Mouse (Mus musculus): ENCODE results near the gene Lsm10.

Gene Lsm10

DNA sequence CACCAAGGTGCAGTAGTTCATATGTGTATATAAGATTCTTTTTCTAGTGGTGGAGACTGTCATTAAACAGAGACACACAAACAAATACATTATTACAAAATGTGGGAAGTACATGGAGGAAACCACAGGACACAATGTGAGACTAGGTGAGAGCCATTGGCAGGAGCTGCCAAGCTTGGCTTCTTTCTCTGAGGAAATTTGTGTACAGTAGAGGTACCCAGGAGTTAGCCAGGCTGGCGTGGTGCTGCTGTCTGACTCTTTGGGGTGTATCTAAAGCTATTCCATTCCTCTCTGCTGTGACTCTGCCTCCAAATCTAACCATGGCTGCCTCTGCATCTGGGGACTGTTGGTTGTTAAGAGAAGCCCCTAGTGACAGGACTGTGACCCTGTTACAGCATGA, 22.6 kb downstream of the Lsm10 start:
- no peak for DNase-seq (ENCODE audit: low spot score)

DNA sequence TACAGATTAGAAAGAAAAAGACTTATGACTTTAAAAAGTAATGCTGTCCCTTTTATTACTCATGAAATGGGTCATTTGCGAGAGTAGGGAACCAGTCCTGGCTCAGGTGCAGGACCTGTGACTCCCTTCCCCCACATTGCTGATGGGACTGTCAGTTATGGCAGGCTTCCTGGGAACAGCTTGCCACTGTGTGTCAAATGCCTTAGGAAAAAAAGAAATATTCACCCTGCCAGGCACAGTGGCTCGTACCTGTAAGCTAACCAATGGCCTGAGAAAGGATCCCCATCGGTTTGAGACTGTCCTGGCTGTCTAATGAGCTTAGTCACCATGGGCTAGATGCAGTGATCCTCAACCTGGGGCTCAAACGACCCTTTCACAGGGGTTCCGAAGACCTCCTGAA, 23.6 kb downstream of the Lsm10 start:
- no peak for DNase-seq (ENCODE audit: low spot score)

DNA sequence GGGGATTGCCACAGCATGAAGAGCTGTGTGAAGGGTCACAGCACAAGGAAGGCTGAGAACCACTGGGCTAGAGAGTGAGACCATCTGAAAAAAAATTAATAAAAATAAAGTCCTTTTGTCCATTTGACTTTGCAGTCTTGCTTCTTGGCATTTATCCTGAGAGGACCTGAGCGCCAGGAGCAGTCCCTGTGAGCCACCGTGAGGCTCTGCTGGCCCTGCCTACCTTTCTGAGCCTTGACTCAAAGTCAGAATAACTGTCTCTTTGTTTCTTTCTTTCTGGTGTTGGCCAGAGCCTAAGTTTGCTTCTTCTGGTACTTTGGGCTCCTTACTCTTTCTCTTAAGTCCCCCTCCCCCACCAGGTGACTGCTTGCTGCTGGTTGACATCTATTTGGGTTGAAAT, 24.1 kb downstream of the Lsm10 start:
- no peak for DNase-seq (ENCODE audit: low spot score)

DNA sequence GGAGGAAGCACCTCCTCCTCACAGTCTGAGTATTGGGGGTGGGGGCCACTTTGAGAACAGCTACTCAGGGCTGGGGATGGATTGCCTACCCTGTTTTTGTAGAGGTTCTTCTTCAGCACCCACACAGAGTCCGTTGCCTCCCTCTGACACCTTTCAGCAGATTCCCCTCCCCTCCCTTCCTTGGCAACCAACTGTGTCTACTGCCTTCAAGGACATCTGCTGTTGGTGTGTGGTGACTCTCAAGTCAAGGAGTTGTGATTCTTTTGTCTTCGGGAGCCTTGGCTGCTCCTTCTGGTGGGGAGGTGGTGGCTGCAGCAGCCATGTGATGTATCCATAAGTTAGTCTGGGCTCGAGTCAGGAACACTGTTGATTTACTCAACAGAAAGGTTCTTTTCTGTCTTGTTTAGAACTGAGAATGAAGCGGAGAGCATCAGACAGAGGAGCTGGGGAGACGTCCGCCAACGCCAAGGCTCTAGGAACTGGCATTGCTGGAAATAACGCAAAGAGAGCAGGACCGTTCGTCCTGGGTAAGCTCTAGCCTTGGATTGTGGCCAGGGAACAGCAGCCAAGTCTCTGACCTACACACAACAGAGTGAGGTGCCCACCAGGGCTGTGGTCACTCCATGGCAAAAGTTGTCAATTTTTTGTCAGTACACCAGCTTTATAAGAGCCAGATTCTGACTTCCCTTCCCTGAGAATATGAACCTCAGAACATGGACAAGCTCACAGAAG, 27.1 kb downstream of the Lsm10 start:
- DNase-seq (ENCODE audit: low spot score) = no peak

DNA sequence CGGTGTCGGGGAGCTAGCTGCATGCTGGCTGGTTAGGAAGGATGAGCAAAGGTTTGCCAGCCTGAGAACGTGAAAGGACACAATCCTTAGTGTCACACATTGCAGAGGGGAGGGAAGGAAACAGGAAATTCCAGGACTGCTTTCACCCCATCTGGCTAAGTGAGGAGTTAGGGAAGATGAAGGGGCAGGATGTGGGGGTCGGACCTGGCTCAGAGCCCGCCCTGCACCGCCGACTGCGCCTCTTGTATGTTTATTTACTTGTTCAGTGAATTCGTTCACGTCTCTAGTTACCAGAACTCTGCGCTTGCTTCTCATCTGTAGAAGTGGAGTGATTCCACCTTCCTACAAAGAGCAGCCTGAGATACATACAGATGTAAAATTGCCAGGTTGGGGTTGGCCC, 34.1 kb downstream of the Lsm10 start:
- DNase-seq (ENCODE audit: low spot score) = no peak

DNA sequence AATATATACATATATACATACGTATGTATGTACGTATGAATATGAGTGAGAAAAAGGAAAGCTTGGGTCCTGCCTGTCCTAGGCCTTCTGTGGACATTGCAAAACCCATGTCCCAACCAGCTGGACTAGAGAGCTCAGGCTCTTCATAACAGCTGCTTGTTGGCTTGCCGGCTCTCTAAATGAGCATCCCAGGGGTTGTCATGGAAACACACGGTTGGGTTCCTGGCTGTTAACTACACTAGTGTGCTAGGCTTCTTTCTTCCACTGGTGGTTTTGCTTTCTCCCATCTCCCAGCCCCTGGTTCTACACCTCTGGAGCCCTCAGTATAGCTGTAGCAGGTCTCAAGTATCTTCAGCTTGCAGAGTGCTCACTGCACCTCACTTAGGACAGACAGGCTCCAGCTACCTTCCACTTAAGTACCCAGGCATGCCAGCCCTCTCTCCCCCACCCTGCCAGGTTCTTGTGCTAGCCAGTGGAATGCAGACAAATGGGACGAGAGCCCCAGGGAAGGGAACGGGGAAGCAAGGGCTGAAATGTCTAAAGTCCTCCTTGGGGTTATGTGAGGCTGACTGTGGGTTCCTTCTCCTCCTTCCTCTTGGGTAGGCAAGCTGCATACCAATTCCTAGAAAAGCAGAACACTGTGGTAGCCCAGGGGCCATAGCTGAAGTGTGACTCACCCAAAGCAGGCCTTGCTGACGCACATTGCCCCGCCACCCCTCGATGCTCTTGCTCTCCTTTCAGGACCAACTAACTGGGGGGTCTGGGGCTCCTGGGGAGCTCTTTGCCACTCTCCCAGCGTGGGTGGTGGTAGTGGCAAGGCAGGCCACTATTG, 35.1 kb downstream of the Lsm10 start:
- DNase-seq (ENCODE audit: low spot score) = no peak

DNA sequence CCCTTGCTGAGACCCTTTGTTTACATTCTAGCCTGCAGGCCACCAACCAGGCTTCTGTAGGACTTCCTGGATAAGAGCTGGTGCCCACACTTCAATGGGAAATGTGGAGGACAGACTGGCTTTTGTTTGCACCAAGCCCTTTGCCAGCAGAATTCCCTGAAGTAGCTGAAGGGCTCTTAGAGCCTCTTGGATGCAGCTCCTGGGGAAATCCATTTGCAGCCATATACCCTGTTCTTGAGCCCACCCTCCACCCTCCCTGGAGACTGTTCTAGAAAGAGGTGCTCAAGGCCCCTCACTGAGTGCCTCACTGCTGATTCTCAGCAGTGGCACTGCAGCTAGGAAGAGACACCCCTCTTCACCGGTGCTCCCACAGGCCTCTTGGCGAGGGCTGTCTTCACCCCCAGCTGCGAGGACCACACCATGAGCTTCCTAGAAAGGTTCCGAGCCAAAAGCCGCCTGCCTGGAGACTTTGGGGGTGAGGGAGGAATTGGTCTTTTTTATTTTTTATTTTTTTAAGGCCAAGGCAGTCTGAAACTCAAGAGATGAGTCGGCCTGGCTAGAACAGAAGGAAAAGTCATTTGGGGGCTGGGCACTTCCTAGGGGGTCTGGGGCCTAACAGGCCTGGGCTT, 36.3 kb downstream of the Lsm10 start:
- DNase-seq (ENCODE audit: low spot score) = no peak

DNA sequence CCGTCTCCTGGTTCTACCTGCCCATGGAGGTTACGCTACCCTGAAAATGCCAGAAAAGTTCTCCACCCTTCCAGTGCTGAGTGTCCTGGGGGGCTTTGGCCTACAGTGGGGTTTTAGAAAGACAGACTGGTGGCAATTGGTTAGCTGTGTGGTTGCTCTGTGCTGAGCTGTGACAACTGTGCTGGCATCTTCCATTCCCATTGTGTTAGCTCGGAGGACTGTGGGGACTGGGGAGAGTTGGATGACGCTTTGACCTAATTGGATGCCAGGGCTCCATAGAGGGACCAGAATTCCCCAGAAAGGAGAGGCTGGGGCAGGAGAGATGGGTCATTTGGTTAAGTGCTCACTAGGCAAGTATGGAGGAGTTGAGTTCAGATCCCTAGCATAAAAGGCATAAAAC, 37.8 kb downstream of the Lsm10 start:
- no peak for DNase-seq (ENCODE audit: low spot score)

DNA sequence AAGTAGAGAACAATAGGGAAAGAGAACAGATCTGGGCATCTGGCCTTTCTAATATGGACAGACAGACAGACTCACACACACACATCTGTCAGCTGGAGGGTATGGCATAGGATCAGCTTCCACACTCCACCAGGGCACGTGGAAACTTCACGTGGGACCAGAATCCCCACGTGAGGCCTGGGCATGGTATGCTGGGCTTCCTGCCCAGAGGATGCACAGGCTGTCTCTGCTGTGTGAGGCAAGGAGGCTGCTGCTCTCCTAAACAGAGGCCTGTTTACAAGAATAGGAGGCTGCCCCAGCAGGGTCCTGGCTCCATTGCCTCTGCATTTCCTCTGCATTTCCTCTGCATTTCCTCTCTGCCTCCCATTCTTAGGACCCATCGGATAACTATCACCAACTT, 38.2 kb downstream of the Lsm10 start:
- DNase-seq (ENCODE audit: low spot score) = no peak

DNA sequence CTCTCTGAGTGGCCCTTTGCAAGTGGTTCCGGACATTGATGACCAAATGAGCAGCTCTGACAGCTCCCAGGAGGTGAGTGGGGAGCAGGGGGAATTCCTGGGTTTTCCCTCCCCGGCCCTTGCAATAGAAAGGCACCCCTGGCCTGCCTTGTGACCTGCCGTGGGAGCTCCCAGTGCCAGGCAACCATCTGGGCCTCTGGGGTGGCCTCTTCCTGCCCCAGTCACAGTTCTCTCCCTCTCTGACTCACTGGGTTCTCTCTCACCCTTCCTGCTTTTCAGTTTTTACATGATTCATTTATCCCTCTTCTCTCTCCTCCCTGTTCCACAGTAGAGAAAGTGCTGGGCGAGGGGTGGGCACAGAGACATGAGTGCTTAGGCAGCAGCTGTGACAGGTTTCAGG, 41.4 kb downstream of the Lsm10 start:
- no peak for DNase-seq (ENCODE audit: low spot score)

DNA sequence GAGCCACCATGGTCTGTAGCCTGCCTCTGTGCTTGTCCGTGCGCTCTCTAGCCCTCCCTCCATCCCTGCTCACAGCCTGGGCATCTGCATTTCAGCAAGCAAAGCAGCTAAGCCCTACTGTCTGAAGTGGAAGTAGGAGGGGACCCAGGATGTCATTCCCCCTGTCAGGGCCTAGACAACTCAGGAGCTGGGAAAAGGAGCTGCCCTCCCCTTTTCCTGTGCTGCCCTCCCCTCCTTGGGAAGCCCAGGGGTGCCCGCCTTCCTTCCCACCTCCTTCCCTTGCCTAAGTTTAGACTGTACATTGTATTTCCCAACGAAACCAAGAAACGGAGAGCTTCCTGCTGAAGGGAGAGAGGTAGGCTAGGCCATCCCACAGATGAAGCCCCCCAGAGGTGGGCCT, 44.6 kb downstream of the Lsm10 start:
- DNase-seq (ENCODE audit: low spot score) = no peak

DNA sequence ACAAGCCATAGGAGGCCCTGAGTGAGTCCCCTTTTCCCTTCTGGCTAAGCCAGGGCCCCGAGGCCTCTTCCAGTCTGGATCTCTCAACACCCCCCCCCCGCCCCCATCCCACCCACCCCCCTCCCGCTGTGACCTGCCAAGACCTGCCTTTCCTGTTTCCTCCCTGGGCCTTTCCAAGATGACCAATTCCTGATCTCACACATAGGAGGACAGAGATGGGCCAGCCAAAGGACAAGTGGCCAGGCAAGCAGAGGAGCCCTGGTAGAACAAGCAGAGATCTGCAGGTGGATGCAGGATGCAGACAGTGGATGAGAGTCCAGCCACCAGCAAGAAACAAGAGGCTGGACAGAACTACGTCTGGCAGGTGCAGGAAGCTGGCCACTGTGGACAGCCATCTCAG, 49.0 kb downstream of the Lsm10 start:
- DNase-seq (ENCODE audit: low spot score) = no peak

DNA sequence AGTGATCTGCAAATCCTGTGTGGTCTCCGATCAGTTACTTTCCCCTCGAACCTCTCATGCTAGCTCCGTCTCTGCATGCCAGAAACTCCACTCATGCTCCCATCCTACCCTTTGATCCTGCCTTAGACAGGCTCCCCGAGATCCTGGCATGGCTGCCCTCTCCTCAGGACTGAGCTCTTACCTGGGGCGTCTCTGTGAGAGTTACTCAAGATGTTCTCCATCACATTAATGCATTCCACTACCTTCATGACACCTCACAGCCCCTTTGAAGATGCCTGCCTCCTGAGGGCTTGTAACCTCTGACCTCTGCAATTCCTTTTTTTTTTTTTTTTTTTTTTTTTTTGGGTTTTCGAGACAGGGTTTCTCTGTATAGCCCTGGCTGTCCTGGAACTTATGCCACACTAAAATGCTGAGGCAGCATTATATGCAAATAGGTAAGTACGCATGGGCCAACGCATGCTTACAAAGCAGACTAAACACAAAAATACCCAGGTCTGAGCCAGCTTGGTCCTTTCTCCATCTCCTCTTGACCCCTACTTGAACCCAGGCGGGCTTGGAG, 50.6 kb downstream of the Lsm10 start:
- DNase-seq (ENCODE audit: low spot score) = no peak

DNA sequence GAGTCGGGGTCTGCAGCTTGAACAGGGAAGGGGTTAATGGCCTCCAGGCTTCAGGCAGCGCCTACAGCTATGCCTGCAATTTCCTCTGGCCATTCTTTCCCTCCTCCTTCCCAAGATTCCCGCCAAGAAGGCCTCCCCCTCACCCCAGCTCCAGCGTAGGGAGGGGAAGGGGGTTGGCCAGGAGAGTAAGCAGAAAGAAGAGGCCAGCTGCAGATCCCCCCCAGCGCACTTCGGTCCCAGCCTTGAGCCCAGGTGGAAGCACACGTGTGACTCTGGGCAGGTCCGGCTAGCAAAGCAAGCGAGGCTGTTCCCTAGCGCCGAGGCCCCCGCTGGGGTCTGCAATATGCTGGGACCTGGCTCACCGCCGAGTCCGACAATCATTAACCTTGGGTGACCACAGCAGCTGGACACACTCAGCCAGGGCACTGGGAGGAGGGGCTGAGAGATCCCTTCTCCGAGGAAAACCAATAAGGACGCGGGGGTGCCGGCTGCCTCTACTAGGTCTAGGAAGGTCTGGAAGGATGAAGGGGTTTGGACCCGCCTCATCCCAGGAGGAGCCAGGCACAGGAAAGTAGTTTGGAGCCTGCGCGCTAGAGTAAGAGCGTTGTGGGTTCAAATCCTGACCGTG, 51.2 kb downstream of the Lsm10 start, which contains the start of gene Eva1b:
Gene Eva1b (plus strand): TSS at position 212 of the 628 bp plus-strand sequence.
- DNase-seq (ENCODE audit: low spot score) = no peak

Data from T-cell, adult 2 months (primary cell).